Mouse (Mus musculus) G1E (cell line): ENCODE data around the gene Sh2d6. TPM values are rescaled to one million over a fixed set of nuclear protein-coding genes. Genes with fewer than 3 reads are reported as not detected.

Experiments
- ATAC-seq: 2 replicates; pipeline ENCODE4 v1.8.0; 2016; ENCODE audit warnings: mild to moderate bottlenecking; ENCODE audit not compliant: insufficient number of reproducible peaks, poor library complexity, low FRiP score, severe bottlenecking; ENCODE audit errors: extremely low read depth
- DNase-seq: peaks from one replicate; pipeline ENCODE4 v3.0.0; 2012; ENCODE audit warnings: low spot score
- H3K27me3 ChIP-seq: 2 replicates; pipeline ENCODE4 v1.6.1; 2012; ENCODE audit warnings: mild to moderate bottlenecking, low read length, inconsistent platforms; ENCODE audit not compliant: insufficient read depth
- H3K36me3 ChIP-seq: replicated peaks from 2 replicates; pipeline ENCODE3; 2012; ENCODE audit warnings: mild to moderate bottlenecking, inconsistent platforms
- H3K4me1 ChIP-seq: 2 replicates; pipeline ENCODE4 v1.6.1; 2012; ENCODE audit warnings: low read depth, low read length, inconsistent platforms, mixed read lengths; ENCODE audit not compliant: insufficient read depth
- H3K4me3 ChIP-seq: 2 replicates; pipeline ENCODE4 v1.5.1; 2012; ENCODE audit warnings: low read depth, mild to moderate bottlenecking, inconsistent platforms, low read length, moderate library complexity, mixed read lengths
- H3K9me3 ChIP-seq: replicated peaks from 2 replicates; pipeline ENCODE4 v1.6.1; 2012; ENCODE audit warnings: inconsistent platforms
- CTCF ChIP-seq: IDR thresholded peaks from 2 replicates; pipeline ENCODE4 v1.5.1; 2012; ENCODE audit warnings: low read depth, low read length, inconsistent platforms, mixed read lengths
- GATA1 ChIP-seq: IDR thresholded peaks from 2 replicates; pipeline ENCODE4 v1.6.1; 2012; ENCODE audit warnings: borderline replicate concordance, low read length, inconsistent platforms, mixed read lengths
- GATA2 ChIP-seq: IDR thresholded peaks from 2 replicates; pipeline ENCODE4 v1.6.1; 2012; ENCODE audit warnings: low read depth, low read length, inconsistent platforms, borderline replicate concordance
- POLR2AphosphoS5 ChIP-seq: IDR thresholded peaks from 2 replicates; pipeline ENCODE4 v1.6.1; 2012; ENCODE audit warnings: low read depth, low read length, inconsistent platforms; ENCODE audit not compliant: insufficient replicate concordance
- TAL1 ChIP-seq: conservative IDR thresholded peaks from 2 replicates; pipeline ENCODE4 v1.6.1; 2012; ENCODE audit warnings: low read depth, low read length, inconsistent platforms, mixed read lengths
- polyA plus RNA-seq: library from polyadenylated mRNA; stranded (reverse); fragments of >175 nt; gene quantifications from 2 replicates; pipeline ENCODE4 v1.2.3, GENCODE M21; 2012
- total RNA-seq, 2 experiments: library from RNA; stranded (forward) in 1 of 2; stranded (reverse) in 1 of 2; fragments of 200-1000 nt in 1 of 2; fragments of >200 nt in 1 of 2; fragmentation: Nextera tagmentation in 1 of 2; gene quantifications; 2 replicates each; pipeline ENCODE4 v1.2.3; 2014 to 2017

The Sh2d6 gene
- total and polyA plus RNA-seq, 3 experiments: 0.16 TPM; not detected in 2

- DNase-seq (no peak), ATAC-seq (no peak)
- no peaks in the 10 kb centered on the region for H3K36me3 ChIP-seq
- peaks cover 28% of the 10 kb centered on the region for H3K27me3 ChIP-seq
- H3K9me3 ChIP-seq: no peaks in the 10 kb centered on the region
- no peaks in the 10 kb centered on the region for H3K4me1 ChIP-seq
- no peak overlapping the region for H3K4me3 ChIP-seq
- TF ChIP-seq CTCF (no peak), TAL1 (no peak), POLR2AphosphoS5 (no peak), GATA2 (no peak), GATA1 (no peak)
Measured at GRCm38 (mm10) chr6:72528410-72529151, 7.1 kb upstream of the Sh2d6 start.

- H3K27me3 ChIP-seq: peaks cover 37% of the 10 kb centered on the region
- no peaks in the 10 kb centered on the region for H3K9me3 ChIP-seq
- DNase-seq: no peak
- H3K36me3 ChIP-seq: no peaks in the 10 kb centered on the region
- H3K4me1 ChIP-seq: no peaks in the 10 kb centered on the region
- no peak overlapping the region for H3K4me3 ChIP-seq
- no peak for ATAC-seq
- TF ChIP-seq POLR2AphosphoS5 (no peak), TAL1 (no peak), GATA2 (no peak), GATA1 (no peak), CTCF (no peak)
Measured at GRCm38 (mm10) chr6:72527070-72527469, 5.6 kb upstream of the Sh2d6 start.

DNA sequence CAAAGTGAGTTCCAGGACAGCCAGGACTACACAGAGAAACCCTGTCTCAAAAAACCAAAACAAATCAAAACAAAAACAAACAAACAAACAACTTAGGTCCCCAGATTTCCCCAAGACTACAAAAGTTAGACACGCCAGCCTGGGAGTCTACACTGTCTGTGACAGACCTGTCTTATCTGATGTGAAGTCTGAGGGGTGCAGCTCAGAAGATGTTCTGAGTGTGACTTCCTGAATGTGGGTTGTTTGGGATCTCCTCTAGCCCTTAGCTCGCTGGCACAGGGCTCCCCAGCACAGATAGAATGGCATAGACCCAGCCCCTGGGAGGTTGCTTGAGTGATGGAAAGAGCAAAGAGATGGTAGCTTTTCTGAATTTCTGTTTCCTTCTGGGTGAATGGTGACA, 2.7 kb upstream of the Sh2d6 start:
- H3K36me3 ChIP-seq: no peaks in the 10 kb centered on the region
- no peak for ATAC-seq
- no peaks in the 10 kb centered on the region for H3K9me3 ChIP-seq
- TF ChIP-seq GATA2: no peak
- no peak for TF ChIP-seq POLR2AphosphoS5
- no peak for TF ChIP-seq GATA1
- peaks cover 51% of the 10 kb centered on the region for H3K27me3 ChIP-seq
- no peak for DNase-seq
- 0 out of 2 replicates have a peak, but pooled peaks cover 6% of the 10 kb centered on the region for H3K4me1 ChIP-seq
- no peak overlapping the region for H3K4me3 ChIP-seq

DNA sequence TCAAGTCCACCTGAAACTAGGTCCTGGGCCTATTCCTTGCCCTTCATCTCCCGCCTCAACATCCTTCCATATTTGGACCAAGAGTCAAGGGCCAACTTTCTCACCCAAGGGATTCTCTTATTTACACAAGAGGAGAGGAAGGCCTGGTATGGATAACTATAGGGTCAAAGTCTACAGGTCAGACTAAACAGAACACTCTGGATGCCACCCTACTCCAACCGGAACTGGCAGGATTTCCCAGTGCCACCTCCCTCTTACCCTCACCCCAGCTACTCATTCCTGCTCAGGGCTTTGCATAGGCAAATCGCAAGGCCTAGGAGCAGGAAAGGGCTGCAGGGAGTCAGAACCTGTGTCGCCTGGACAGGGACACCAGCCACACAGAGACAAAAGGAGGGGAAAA, 1.7 kb upstream of the Sh2d6 start:
- ATAC-seq (no peak), DNase-seq (no peak)
- H3K36me3 ChIP-seq: no peaks in the 10 kb centered on the region
- H3K4me3 ChIP-seq: no peak overlapping the region
- H3K9me3 ChIP-seq: no peaks in the 10 kb centered on the region
- H3K27me3 ChIP-seq: peaks cover 50% of the 10 kb centered on the region
- TF ChIP-seq GATA2 (no peak), GATA1 (no peak), POLR2AphosphoS5 (no peak), CTCF (no peak), TAL1 (no peak)
- peaks cover 11% of the 10 kb centered on the region; the same call in 1 of the 2 replicates for H3K4me1 ChIP-seq

- TF ChIP-seq GATA1 (no peak), CTCF (no peak), POLR2AphosphoS5 (no peak), GATA2 (no peak), TAL1 (no peak)
- no peak overlapping the region for H3K4me3 ChIP-seq
- H3K36me3 ChIP-seq: no peaks in the 10 kb centered on the region
- H3K4me1 ChIP-seq: peaks cover 11% of the 10 kb centered on the region; the same call in 1 of the 2 replicates
- H3K27me3 ChIP-seq: peaks cover 49% of the 10 kb centered on the region
- ATAC-seq: no peak
- no peak for DNase-seq
- H3K9me3 ChIP-seq: no peaks in the 10 kb centered on the region
Measured at GRCm38 (mm10) chr6:72522288-72522687, 781 bp upstream of the Sh2d6 start.

GRCm38 (mm10) chr6:72520904-72521303, 603 bp downstream of the Sh2d6 start:
- DNase-seq: no peak
- no peaks in the 10 kb centered on the region for H3K36me3 ChIP-seq
- H3K9me3 ChIP-seq: no peaks in the 10 kb centered on the region
- H3K4me3 ChIP-seq: no peak overlapping the region
- peaks cover 11% of the 10 kb centered on the region; the same call in 1 of the 2 replicates for H3K4me1 ChIP-seq
- H3K27me3 ChIP-seq: peaks cover 50% of the 10 kb centered on the region
- no peak for TF ChIP-seq GATA2
- no peak for TF ChIP-seq POLR2AphosphoS5
- no peak for TF ChIP-seq CTCF
- TF ChIP-seq GATA1: no peak
- TF ChIP-seq TAL1: no peak
- ATAC-seq: no peak
